Mouse (Mus musculus): Measurements from ENCODE around the gene Lsamp. TPM values are rescaled to one million over a fixed set of nuclear protein-coding genes. Genes with fewer than 3 reads are reported as not detected.

The Lsamp gene
- polyA plus RNA-seq, 1 experiment from 2014 or later, result 0.75 TPM

- WGBS, result 40% methylated on average over 3 of the region's 3 CpGs
- H3K9me3 ChIP-seq, result no peaks in the 10 kb centered on the region
- no peaks in the 10 kb centered on the region for H3K27me3 ChIP-seq
- no peaks in the 10 kb centered on the region for H3K36me3 ChIP-seq
- no peak overlapping the region for H3K4me2 ChIP-seq
- H3K4me3 ChIP-seq, result no peak overlapping the region
- no peak for ATAC-seq (ENCODE audit: borderline replicate concordance, extremely low read depth, low FRiP score, low TSS enrichment)
- H3K4me1 ChIP-seq, result no peaks in the 10 kb centered on the region
- H3K27ac ChIP-seq, result no peak overlapping the region
- H3K9ac ChIP-seq, result no peak overlapping the region
These were observed 1399.5 kb downstream of the Lsamp start for GRCm38 (mm10) chr16:41383702-41384101.

- 51% methylated on average over 1 of the region's 1 CpGs for WGBS
- Histone ChIP-seq H3K36me3 (no peaks in the 10 kb centered on the region), H3K9me3 (no peaks in the 10 kb centered on the region), H3K9ac (no peak overlapping the region), H3K27me3 (no peaks in the 10 kb centered on the region), H3K4me1 (no peaks in the 10 kb centered on the region), H3K27ac (no peak overlapping the region), H3K4me2 (no peak overlapping the region), H3K4me3 (no peak overlapping the region)
- ATAC-seq (ENCODE audit: borderline replicate concordance, extremely low read depth, low FRiP score, low TSS enrichment), result no peak
These were observed 1400.1 kb downstream of the Lsamp start for GRCm38 (mm10) chr16:41384288-41384687.

- Histone ChIP-seq H3K9me3 (no peaks in the 10 kb centered on the region), H3K27me3 (no peaks in the 10 kb centered on the region), H3K27ac (no peak overlapping the region), H3K4me2 (no peak overlapping the region), H3K9ac (no peak overlapping the region), H3K4me3 (no peak overlapping the region), H3K36me3 (no peaks in the 10 kb centered on the region), H3K4me1 (no peaks in the 10 kb centered on the region)
- ATAC-seq (ENCODE audit: borderline replicate concordance, extremely low read depth, low FRiP score, low TSS enrichment), result no peak
- WGBS, result 53% methylated on average over 7 of the region's 7 CpGs
These were observed 1424.7 kb downstream of the Lsamp start for GRCm38 (mm10) chr16:41408850-41409249.

- no peaks in the 10 kb centered on the region for H3K27me3 ChIP-seq
- H3K36me3 ChIP-seq, result no peaks in the 10 kb centered on the region
- H3K4me1 ChIP-seq, result no peaks in the 10 kb centered on the region
- no peak overlapping the region for H3K4me2 ChIP-seq
- WGBS, result 76% methylated on average over 3 of the region's 3 CpGs
- H3K9me3 ChIP-seq, result no peaks in the 10 kb centered on the region
- H3K4me3 ChIP-seq, result no peak overlapping the region
- no peak overlapping the region for H3K9ac ChIP-seq
- H3K27ac ChIP-seq, result no peak overlapping the region
- ATAC-seq (ENCODE audit: borderline replicate concordance, extremely low read depth, low FRiP score, low TSS enrichment), result no peak
These were observed 1426.5 kb downstream of the Lsamp start for GRCm38 (mm10) chr16:41410671-41411070.

- Histone ChIP-seq H3K4me3 (no peak overlapping the region), H3K36me3 (no peaks in the 10 kb centered on the region), H3K4me2 (no peak overlapping the region), H3K27me3 (no peaks in the 10 kb centered on the region), H3K9ac (no peak overlapping the region), H3K27ac (no peak overlapping the region), H3K4me1 (no peaks in the 10 kb centered on the region), H3K9me3 (no peaks in the 10 kb centered on the region)
- no peak for ATAC-seq (ENCODE audit: borderline replicate concordance, extremely low read depth, low FRiP score, low TSS enrichment)
- 72% methylated on average over 5 of the region's 5 CpGs for WGBS
These were observed 1433.2 kb downstream of the Lsamp start for GRCm38 (mm10) chr16:41417363-41417762.

GRCm38 (mm10) chr16:41467391-41467790 is 1483.2 kb downstream of the Lsamp start:
- no peaks in the 10 kb centered on the region for H3K9me3 ChIP-seq
- 47% methylated on average over 2 of the region's 2 CpGs for WGBS
- no peak overlapping the region for H3K4me2 ChIP-seq
- H3K4me3 ChIP-seq, result no peak overlapping the region
- no peak for ATAC-seq (ENCODE audit: borderline replicate concordance, extremely low read depth, low FRiP score, low TSS enrichment)
- H3K9ac ChIP-seq, result no peak overlapping the region
- no peaks in the 10 kb centered on the region for H3K27me3 ChIP-seq
- no peak overlapping the region for H3K27ac ChIP-seq
- no peaks in the 10 kb centered on the region for H3K36me3 ChIP-seq
- H3K4me1 ChIP-seq, result no peaks in the 10 kb centered on the region

- Histone ChIP-seq H3K36me3 (no peaks in the 10 kb centered on the region), H3K4me1 (no peaks in the 10 kb centered on the region), H3K9me3 (no peaks in the 10 kb centered on the region), H3K4me3 (no peak overlapping the region), H3K27ac (no peak overlapping the region), H3K9ac (no peak overlapping the region), H3K4me2 (no peak overlapping the region), H3K27me3 (no peaks in the 10 kb centered on the region)
- 53% methylated on average over 5 of the region's 5 CpGs for WGBS
- no peak for ATAC-seq (ENCODE audit: borderline replicate concordance, extremely low read depth, low FRiP score, low TSS enrichment)
These were observed 1494.5 kb downstream of the Lsamp start for GRCm38 (mm10) chr16:41478694-41479093.

GRCm38 (mm10) chr16:41481832-41482231 is 1497.7 kb downstream of the Lsamp start:
- no peaks in the 10 kb centered on the region for H3K9me3 ChIP-seq
- WGBS, result 72% methylated on average over 1 of the region's 1 CpGs

GRCm38 (mm10) chr16:41510915-41511552 is 1526.9 kb downstream of the Lsamp start:
- no peak overlapping the region for H3K27ac ChIP-seq
- H3K4me1 ChIP-seq, result no peaks in the 10 kb centered on the region
- ATAC-seq (ENCODE audit: borderline replicate concordance, extremely low read depth, low FRiP score, low TSS enrichment), result no peak
- no peaks in the 10 kb centered on the region for H3K9me3 ChIP-seq
- H3K4me3 ChIP-seq, result no peak overlapping the region
- no peak overlapping the region for H3K4me2 ChIP-seq
- H3K27me3 ChIP-seq, result no peaks in the 10 kb centered on the region
- 51% methylated on average over 6 of the region's 6 CpGs for WGBS
- H3K36me3 ChIP-seq, result no peaks in the 10 kb centered on the region
- H3K9ac ChIP-seq, result no peak overlapping the region

More at GRCm38 (mm10) chr16:41481832-41482231, 1497.7 kb downstream of the Lsamp start:
- no peak overlapping the region for H3K27ac ChIP-seq
- ATAC-seq (ENCODE audit: borderline replicate concordance, extremely low read depth, low FRiP score, low TSS enrichment), result no peak
- H3K9ac ChIP-seq, result no peak overlapping the region
- no peak overlapping the region for H3K4me3 ChIP-seq
- H3K36me3 ChIP-seq, result no peaks in the 10 kb centered on the region
- no peak overlapping the region for H3K4me2 ChIP-seq
- H3K27me3 ChIP-seq, result no peaks in the 10 kb centered on the region
- H3K4me1 ChIP-seq, result no peaks in the 10 kb centered on the region

- no peak for ATAC-seq (ENCODE audit: borderline replicate concordance, extremely low read depth, low FRiP score, low TSS enrichment)
- no peak overlapping the region for H3K4me3 ChIP-seq
- WGBS, result 43% methylated on average over 4 of the region's 4 CpGs
These were observed 1537.4 kb downstream of the Lsamp start for GRCm38 (mm10) chr16:41521566-41521965.

GRCm38 (mm10) chr16:41524266-41524665 is 1540.1 kb downstream of the Lsamp start:
- WGBS, result 48% methylated on average over 10 of the region's 10 CpGs
- ATAC-seq (ENCODE audit: borderline replicate concordance, extremely low read depth, low FRiP score, low TSS enrichment), result no peak
- Histone ChIP-seq H3K9ac (no peak overlapping the region), H3K4me2 (0 out of 2 replicates have a peak overlapping the region, but pooled peaks have one; percentile 18), H3K36me3 (no peaks in the 10 kb centered on the region), H3K9me3 (no peaks in the 10 kb centered on the region), H3K4me1 (no peaks in the 10 kb centered on the region), H3K4me3 (no peak overlapping the region), H3K27ac (no peak overlapping the region), H3K27me3 (no peaks in the 10 kb centered on the region)

More at GRCm38 (mm10) chr16:41521566-41521965, 1537.4 kb downstream of the Lsamp start:
- Histone ChIP-seq H3K9me3 (no peaks in the 10 kb centered on the region), H3K9ac (no peak overlapping the region), H3K27me3 (no peaks in the 10 kb centered on the region), H3K4me2 (no peak overlapping the region), H3K27ac (no peak overlapping the region), H3K4me1 (no peaks in the 10 kb centered on the region), H3K36me3 (no peaks in the 10 kb centered on the region)

GRCm38 (mm10) chr16:41532661-41533551 is 1548.7 kb downstream of the Lsamp start:
- H3K4me2 ChIP-seq, result peak overlapping the region; percentile 96
- 2% methylated on average over 38 of the region's 38 CpGs for WGBS
- H3K4me3 ChIP-seq, result peak overlapping the region; percentile 47
- H3K9ac ChIP-seq, result peak overlapping the region; percentile 32
- H3K36me3 ChIP-seq, result no peaks in the 10 kb centered on the region
- no peak overlapping the region for H3K27ac ChIP-seq
- no peaks in the 10 kb centered on the region for H3K9me3 ChIP-seq
- peak; percentile 83 for ATAC-seq (ENCODE audit: borderline replicate concordance, extremely low read depth, low FRiP score, low TSS enrichment)
- H3K27me3 ChIP-seq, result no peaks in the 10 kb centered on the region
- H3K4me1 ChIP-seq, result 0 out of 2 replicates have a peak, but pooled peaks cover 5% of the 10 kb centered on the region
